Mouse (Mus musculus): ENCODE measurements around the gene AA986860. TPM values are rescaled to one million over a fixed set of nuclear protein-coding genes. Genes with fewer than 3 reads are reported as not detected.

Gene AA986860
- under 1 TPM; 0.30 to 0.69 (median 0.36) TPM for total RNA-seq (2022)

- DNase-seq (ENCODE audit: low spot score) = no peak
Measured at GRCm38 (mm10) chr1:130731741-130732337, at the start of gene AA986860. AA986860 (plus strand) TSS chr1:130731976.

GRCm38 (mm10) chr1:130683905-130684304 is 47.9 kb upstream of the AA986860 start:
- DNase-seq (ENCODE audit: low spot score) = no peak

GRCm38 (mm10) chr1:130698601-130699000 is 33.2 kb upstream of the AA986860 start:
- no peak for DNase-seq (ENCODE audit: low spot score)

GRCm38 (mm10) chr1:130699937-130700633 is 31.7 kb upstream of the AA986860 start:
- DNase-seq (ENCODE audit: low spot score) = peak; percentile 80

- no peak for DNase-seq (ENCODE audit: low spot score)
Measured at GRCm38 (mm10) chr1:130701976-130702375, 29.8 kb upstream of the AA986860 start.

GRCm38 (mm10) chr1:130703613-130704012 is 28.2 kb upstream of the AA986860 start:
- DNase-seq (ENCODE audit: low spot score) = no peak

GRCm38 (mm10) chr1:130710283-130711080 is 21.3 kb upstream of the AA986860 start:
- DNase-seq (ENCODE audit: low spot score) = peak; percentile 29

- DNase-seq (ENCODE audit: low spot score) = no peak
Measured at GRCm38 (mm10) chr1:130714046-130714445, 17.7 kb upstream of the AA986860 start.

GRCm38 (mm10) chr1:130715561-130716217 is 16.1 kb upstream of the AA986860 start, which contains the start of gene Gm29427:
Gm29427 (minus strand) TSS chr1:130715799.
- peak; percentile 92 for DNase-seq (ENCODE audit: low spot score)

GRCm38 (mm10) chr1:130716218-130716512 is 15.6 kb upstream of the AA986860 start:
- no peak for DNase-seq (ENCODE audit: low spot score)

GRCm38 (mm10) chr1:130716513-130717290 is 15.1 kb upstream of the AA986860 start:
- DNase-seq (ENCODE audit: low spot score) = no peak

GRCm38 (mm10) chr1:130717291-130717871 is 14.4 kb upstream of the AA986860 start, which contains the start of gene Yod1:
Yod1 (plus strand) TSS chr1:130717327.
- peak; percentile 85 for DNase-seq (ENCODE audit: low spot score)

- no peak for DNase-seq (ENCODE audit: low spot score)
Measured at GRCm38 (mm10) chr1:130724206-130724605, 7.6 kb upstream of the AA986860 start.

GRCm38 (mm10) chr1:130726396-130726795 is 5.4 kb upstream of the AA986860 start:
- no peak for DNase-seq (ENCODE audit: low spot score)

GRCm38 (mm10) chr1:130728070-130728469 is 3.7 kb upstream of the AA986860 start:
- DNase-seq (ENCODE audit: low spot score) = no peak

- DNase-seq (ENCODE audit: low spot score) = no peak
Measured at GRCm38 (mm10) chr1:130728708-130729107, 3.1 kb upstream of the AA986860 start.

- no peak for DNase-seq (ENCODE audit: low spot score)
Measured at GRCm38 (mm10) chr1:130729153-130729552, 2.6 kb upstream of the AA986860 start, which contains the start of gene Pfkfb2. Pfkfb2 (minus strand) TSS chr1:130729253.

- DNase-seq (ENCODE audit: low spot score) = no peak
Measured at GRCm38 (mm10) chr1:130732706-130733658, 1.2 kb downstream of the AA986860 start.

- DNase-seq (ENCODE audit: low spot score) = no peak
Measured at GRCm38 (mm10) chr1:130733671-130734070, 1.9 kb downstream of the AA986860 start.

GRCm38 (mm10) chr1:130734452-130734851 is 2.7 kb downstream of the AA986860 start:
- DNase-seq (ENCODE audit: low spot score) = no peak
